Mouse (Mus musculus) megakaryocyte-erythroid progenitor cell, adult 5-6 weeks (primary cell): Measurements from ENCODE around the gene Tcap. TPM values are rescaled to one million over a fixed set of nuclear protein-coding genes. Genes with fewer than 3 reads are reported as not detected.

Source experiments
- ATAC-seq: replicated peaks from 2 replicates; pipeline ENCODE4 v1.8.0; 2016; ENCODE audit warnings: mild to moderate bottlenecking, inconsistent platforms; ENCODE audit not compliant: severe bottlenecking, poor library complexity, low FRiP score, low TSS enrichment
- total RNA-seq, 2 experiments: library from RNA; stranded (forward) in 1 of 2; stranded (reverse) in 1 of 2; fragments of 200-1000, 215-1000 nt in 1 of 2; fragments of >200 nt in 1 of 2; fragmentation: Nextera tagmentation in 1 of 2; gene quantifications; 2 replicates each; pipeline ENCODE4 v1.2.3; 2014 to 2017

The Tcap gene
- total RNA-seq, 2 experiments from 2014 or later, result not detected

DNA sequence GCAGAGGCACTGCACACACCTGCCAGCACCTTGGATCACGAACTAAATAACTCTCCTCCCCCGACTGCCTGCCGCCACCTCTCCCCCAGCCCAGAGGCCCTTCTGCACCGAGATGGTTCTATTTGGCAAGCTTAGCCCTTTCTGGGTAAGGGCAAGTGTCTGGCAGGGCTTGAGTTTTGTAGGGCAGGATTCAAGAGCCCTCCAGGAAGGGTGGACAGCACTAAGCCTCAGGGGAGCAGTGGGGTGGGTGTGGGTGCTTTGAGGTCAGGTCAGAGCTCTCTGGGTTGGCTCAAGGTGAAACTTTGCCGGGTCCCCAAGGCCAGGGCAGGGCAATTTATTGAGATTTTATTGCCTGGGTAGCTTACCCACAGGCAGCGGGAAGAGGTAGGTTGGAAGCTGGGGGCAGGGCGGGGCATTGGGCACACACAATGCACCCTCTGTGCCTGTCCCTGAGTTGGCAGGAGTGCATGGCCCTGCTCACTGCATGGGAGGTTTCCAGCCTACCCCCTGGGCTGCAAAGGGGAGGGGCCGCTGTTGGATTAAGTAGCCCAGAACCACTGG lies 29.9 kb upstream of the Tcap start:
- no peak for ATAC-seq

DNA sequence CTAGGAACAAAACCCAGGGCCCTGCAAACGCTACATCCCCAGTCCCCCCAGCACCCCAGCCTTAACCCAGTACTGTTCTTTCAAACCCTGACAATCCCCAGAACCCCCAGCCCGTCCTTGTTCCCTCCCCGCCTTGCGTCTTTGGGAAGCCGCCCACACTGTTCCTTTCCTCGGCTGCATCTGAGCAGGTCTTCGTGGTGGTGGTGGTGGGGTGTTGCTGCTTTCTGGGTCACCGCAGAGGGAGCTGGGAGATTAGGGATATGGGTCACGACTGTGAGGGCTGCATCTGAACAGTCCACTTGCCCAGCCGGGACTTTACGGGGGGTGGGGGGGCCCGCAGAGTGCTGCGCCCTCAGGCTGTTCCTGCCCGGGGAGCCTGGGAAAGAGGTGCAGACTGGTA lies 29.2 kb upstream of the Tcap start:
- no peak for ATAC-seq

GRCm38 (mm10) chr11:98355732-98356299 lies 27.8 kb upstream of the Tcap start:
- ATAC-seq, result peak; percentile 46

- ATAC-seq, result no peak
Observed at GRCm38 (mm10) chr11:98356625-98357394, 26.8 kb upstream of the Tcap start.

DNA sequence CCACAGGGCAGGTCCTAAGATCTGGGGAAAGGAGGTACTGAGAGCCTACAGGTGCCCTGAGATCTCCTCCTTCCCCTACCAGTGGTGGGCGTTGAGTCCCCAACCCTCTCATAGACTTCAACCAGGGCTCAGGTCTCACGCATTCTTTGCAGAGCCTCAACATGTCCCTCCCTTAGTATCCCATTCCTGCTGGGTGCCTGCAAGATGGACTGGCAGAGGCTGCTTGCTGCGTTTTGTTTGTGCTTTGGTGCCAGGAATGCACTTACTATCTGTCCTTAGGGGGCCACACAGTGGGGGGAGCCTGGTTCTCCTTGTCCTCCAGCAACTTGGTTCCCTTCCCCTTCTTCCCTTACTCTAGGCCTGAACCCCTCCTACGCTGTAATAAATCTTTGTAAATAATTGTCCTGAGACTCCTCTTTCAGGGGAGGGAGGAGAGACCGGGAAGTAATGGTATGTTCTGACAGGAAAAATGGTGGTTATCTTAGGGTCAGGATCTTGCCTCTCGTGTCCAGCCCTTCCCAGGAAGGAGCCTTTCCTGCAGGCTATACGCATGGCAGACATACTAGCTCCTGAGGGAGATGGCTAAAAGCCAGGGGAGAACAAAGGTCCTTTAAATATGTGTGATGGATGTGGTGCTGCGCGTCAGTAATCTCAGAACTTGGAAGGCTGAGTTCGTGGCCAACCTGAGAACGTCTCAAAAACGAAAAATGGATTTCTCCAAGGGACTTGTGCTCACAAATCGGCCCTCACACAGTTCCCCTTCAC lies 26.0 kb upstream of the Tcap start:
- ATAC-seq, result no peak

DNA sequence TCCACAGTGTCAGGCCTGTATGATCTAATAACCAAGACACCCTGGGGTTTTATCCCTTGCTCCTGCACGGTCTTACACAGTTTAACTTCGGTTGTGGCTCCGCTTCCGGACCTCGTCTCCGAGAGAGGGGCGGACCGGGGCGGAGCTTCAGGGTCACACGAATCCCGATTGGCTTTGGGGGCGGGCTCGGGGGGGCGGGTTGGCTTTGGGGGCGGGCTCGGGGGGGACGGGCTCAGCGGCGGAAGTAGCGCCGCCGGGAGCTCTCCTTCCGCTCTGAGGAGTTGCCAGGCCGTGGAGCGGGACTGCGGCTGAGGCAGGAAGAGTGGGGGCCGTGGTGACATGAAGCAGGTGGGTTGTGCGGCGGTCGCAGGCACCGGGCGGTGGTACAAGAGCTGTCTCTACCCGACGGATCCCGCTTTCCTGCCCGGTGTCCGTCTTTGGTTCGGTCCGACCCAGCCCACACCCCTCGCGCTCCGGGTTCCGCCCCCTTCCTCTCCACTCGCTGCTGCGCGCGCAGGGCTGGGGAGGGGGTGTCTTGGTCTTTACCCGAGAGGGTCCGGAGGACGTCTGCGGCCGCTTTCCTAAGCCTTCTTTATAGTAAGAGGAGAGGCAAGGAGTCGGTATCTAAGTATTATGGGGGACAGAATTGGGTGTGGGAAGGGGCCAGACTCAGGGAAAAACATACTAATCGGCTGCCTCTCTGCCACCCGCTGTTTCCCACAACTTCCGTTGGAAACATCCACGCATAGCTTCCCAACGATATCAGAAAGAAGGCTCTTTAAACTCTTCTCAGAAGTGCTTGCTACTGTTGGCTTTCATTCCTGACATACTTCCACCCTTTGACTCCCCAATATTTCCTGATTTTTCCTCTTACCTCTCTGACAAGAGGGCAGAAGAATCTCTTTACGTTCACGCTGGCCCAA lies 25.2 kb upstream of the Tcap start, which contains the start of gene Stard3:
Stard3 (plus strand) TSS at position 208 of the 923 bp plus-strand sequence.
- ATAC-seq, result peak; percentile 73

- ATAC-seq, result no peak
Observed at GRCm38 (mm10) chr11:98360866-98361521, 22.6 kb upstream of the Tcap start.

DNA sequence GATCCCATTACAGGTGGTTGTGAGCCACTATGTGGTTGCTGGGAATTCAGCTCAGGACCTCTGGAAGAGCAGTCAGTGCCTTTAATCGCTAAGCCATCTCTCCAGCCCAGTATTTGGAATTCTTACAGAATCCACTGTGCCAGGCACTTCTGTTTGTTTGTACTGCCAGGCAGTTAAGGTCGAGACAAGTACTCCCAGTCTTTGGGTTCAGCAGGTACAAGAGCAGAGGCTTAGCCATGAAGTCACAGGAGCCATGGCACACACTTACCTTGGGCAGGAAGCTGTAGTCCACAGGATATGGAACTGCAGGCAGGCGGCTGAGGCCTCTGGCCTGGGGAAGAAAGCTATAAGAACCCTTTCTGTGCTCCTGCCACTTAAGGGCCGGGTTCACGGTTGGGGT lies 19.8 kb upstream of the Tcap start:
- ATAC-seq, result no peak

DNA sequence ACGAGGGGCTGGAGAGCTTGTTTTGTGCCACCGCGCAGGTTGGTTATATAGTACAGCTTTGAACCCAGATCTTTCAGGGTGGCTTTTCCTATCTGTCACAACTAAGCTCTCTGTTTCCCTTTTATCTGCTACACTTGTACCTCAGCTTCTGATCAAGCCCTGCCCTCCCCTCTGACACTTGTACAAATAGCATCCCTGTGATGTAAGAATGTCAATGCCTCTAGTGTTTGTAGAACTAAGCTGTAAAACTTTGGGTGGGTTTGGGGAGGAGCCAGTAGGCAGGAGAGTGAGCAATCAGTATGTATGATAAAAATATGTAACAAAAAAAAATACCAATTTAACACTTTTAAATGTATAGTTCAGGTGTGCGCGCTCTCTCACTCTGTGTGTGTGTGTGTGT lies 19.2 kb upstream of the Tcap start:
- ATAC-seq, result no peak

DNA sequence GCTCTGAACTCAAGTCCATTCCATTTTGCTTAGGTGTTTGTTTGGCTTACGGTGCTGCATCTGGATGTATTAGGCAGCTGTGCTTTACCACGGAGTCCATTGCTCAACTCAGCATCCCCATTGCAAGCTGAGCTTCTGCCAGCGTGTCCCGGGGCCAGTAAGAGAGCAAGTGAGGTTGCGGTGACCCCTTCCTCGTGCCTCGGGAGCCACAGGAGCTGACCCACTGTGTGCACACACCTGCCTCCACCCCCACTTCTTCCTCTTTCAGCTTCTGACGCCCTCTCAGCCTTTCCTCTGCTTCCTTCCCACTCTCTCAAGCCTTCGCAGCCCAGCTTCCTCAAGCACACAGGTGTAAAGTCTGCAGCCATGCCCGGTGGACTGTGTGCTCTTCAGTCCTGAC lies 17.3 kb upstream of the Tcap start:
- ATAC-seq, result no peak

DNA sequence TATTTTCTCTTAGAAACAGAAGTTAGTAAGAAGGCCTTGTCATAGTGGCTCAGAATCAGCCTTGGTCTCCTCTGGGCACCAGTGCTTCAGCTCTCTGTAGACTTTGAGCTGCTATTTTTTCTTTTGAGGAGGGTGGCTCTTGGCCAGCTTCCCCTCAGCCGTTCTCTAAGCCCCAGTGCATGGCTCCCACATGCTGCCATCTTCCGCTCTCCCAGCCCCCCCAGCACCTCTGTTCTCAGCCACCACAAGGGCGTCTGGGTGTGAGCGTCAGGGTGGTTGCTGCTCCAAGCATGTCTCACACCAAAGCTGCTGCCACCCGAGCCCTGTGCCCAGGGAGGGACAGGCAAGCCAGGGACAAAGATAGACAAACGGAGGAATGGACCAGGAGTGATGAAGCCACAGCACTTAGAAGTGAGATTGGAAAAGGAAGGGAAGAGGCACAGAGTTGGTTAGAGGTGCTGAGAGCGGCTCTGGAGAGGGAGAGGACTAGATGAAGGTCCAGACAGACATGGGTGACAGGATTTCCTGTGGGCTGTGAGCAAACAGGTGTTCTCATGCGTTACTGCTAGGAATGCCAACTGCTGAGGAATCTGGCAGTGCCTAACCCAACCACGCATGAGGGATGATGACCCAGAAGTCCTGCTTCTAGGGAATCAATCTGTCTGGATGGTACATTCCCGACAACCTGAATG lies 16.3 kb upstream of the Tcap start:
- ATAC-seq, result no peak

DNA sequence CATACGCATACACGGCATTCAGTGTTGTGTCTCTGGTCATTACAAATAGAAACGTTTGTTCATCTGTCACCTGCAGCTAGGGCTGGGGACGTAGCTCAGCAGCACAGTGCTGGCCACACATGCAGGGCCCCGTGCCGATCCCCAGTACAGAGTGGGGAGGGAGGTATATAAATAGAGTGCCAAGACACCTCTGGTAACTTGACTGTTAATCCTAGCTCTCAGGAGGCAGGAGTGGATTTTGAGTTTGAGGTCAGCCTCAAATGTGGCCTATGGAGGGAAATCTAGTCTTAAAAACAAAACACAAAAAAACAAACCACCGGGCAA lies 15.8 kb upstream of the Tcap start:
- ATAC-seq, result no peak

DNA sequence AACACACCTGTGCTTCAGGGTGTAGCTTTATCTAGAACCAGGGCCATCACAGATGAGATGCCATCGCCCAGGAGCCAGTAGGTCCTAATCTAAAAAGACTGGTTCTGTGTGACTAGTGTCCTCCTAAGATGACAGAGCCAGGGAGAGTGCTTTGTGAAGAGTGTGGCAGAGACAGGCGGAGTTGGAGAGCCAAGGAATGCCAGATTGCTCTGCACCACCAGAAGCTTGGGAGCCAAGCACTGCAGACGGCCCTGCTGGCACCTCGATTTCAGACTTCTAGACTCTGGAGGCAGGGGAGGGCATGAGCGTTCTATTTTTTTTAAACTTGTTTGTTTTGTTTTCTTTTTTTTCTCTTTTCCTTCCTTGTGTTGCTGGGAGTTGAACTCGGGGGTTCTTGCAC lies 14.3 kb upstream of the Tcap start:
- no peak for ATAC-seq

DNA sequence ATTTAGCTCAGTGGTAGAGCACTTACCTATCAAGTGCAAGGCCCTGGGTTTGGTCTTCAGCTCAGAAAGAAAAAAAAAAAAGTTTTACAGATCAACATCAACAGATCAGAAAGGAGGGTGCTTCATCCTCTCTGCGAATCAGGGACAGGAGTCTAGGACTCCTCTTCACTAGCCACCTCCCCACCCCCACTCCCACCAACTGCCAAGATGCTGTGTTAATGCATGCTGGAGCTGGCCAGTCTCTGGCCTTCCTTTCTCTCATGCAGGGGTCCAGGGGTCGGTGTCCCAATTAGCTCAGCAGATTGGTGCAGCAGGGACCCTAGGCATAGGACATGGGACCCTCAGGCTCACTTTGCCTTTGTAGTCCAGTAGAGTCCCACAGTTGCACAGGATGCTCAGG lies 13.0 kb upstream of the Tcap start:
- no peak for ATAC-seq

GRCm38 (mm10) chr11:98371556-98372240 lies 11.9 kb upstream of the Tcap start:
- 0 out of 2 replicates have a peak, but pooled peaks have one; percentile 28 for ATAC-seq

GRCm38 (mm10) chr11:98372406-98372805 lies 11.2 kb upstream of the Tcap start:
- ATAC-seq, result peak; percentile 44; the same call in 1 of the 2 replicates

DNA sequence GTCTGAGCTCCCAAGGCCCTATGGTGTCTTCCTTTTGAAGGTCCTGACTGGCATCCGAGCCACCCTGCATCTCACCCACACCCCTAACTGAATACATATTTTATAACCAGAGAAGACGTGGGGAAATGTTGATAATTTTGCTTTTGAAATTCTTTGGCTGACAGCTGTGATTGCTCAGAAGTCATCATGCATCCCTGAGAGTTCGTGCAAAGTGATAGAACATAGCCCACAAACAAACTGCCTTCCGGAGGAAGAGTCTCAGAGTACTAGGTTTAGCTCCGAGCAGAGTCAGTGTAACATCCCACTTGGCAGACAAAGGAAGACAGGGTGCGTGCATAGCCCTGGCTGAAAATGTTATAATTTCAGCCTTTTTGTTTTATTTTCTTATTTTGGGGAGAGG lies 10.4 kb upstream of the Tcap start:
- no peak for ATAC-seq

DNA sequence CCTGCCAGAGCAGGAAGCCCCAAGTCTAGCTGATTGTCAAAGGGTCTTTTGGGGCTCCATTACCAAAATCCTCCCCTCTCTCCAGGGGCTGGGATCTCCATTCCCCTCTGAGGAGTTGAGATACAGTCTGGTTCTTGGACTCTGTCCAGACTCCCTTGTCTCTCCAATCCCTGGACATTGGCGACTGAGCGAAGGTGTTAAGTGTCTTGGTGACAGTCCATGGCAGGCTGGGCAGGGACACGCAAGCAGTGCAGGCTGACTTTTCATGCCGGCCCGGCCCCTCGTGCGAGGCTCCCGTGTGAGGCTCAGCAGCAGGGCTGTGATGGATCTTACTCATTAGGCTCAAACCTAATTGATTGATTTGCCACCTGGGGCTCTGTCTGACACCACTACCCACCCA lies 9.3 kb upstream of the Tcap start:
- ATAC-seq, result no peak
